Mouse (Mus musculus) hindbrain, embryonic 16.5 days (tissue): ENCODE data around the gene Cept1. TPM values are rescaled to one million over a fixed set of nuclear protein-coding genes. Genes with fewer than 3 reads are reported as not detected.

ENCODE experiments used
- ATAC-seq: fragments of 200-750 bp; cut with Nextera tagmentation; 2 replicates; pipeline ENCODE4 v1.8.0; 2017; ENCODE audit warnings: moderate TSS enrichment, moderate library complexity
- H3K27ac ChIP-seq: fragments of 300-500 bp; sonication (generic); 2 replicates; pipeline ENCODE4 v1.5.1; 2014; ENCODE audit warnings: low read depth, mild to moderate bottlenecking, control low read depth, low read length, moderate library complexity
- H3K27me3 ChIP-seq: fragments of 300-500 bp; sonication (generic); replicated peaks from 2 replicates; pipeline ENCODE4 v1.6.1; 2014; ENCODE audit warnings: low read length; ENCODE audit not compliant: control insufficient read depth, insufficient read depth
- H3K36me3 ChIP-seq: fragments of 300-500 bp; sonication (generic); 2 replicates; pipeline ENCODE4 v1.6.1; 2014; ENCODE audit warnings: mild to moderate bottlenecking, low read length, moderate library complexity, mixed read lengths; ENCODE audit not compliant: control insufficient read depth, insufficient read depth
- H3K4me1 ChIP-seq: fragments of 300-500 bp; sonication (generic); 2 replicates; pipeline ENCODE4 v1.6.1; 2014; ENCODE audit warnings: low read depth, low read length; ENCODE audit not compliant: control insufficient read depth, insufficient read depth
- H3K4me2 ChIP-seq: fragments of 300-500 bp; sonication (generic); 2 replicates; pipeline ENCODE4 v1.6.1; 2014; ENCODE audit warnings: mild to moderate bottlenecking, low read length, control low read depth, moderate library complexity
- H3K4me3 ChIP-seq: fragments of 300-500 bp; sonication (generic); 2 replicates; pipeline ENCODE4 v1.5.1; 2014; ENCODE audit warnings: mild to moderate bottlenecking, low read length, control low read depth, moderate library complexity
- H3K9ac ChIP-seq: fragments of 300-500 bp; sonication (generic); 2 replicates; pipeline ENCODE4 v1.6.1; 2014; ENCODE audit warnings: low read depth, mild to moderate bottlenecking, control low read depth, low read length, moderate library complexity
- H3K9me3 ChIP-seq: fragments of 300-500 bp; sonication (generic); 2 replicates; pipeline ENCODE4 v1.6.1; 2014; ENCODE audit warnings: mild to moderate bottlenecking, low read length, moderate library complexity; ENCODE audit not compliant: control insufficient read depth
- WGBS: fragments of 180-500 bp; shearing (Covaris S2); extraction: QIAGEN DNeasy Blood & Tissue Kit; methylation state at CpG from one replicate; pipeline ENCODE4 v1.1.7; 2014; 5-methylcytosine and 5-hydroxymethylcytosine counted together
- polyA plus RNA-seq: library from polyadenylated mRNA; unstranded; fragments of >200 nt; fragmentation: Nextera tagmentation; extraction: Ambion mirVana; gene quantifications from 2 replicates; pipeline ENCODE4 v1.2.1, GENCODE M21; 2015

The Cept1 gene
- polyA plus RNA-seq, 1 experiment from 2014 or later, result 50.8 TPM

GRCm38 (mm10) chr3:106487551-106487950, 60.1 kb downstream of the Cept1 start:
- Histone ChIP-seq H3K4me3 (no peak overlapping the region), H3K36me3 (no peaks in the 10 kb centered on the region), H3K4me2 (no peak overlapping the region), H3K9ac (no peak overlapping the region), H3K27ac (no peak overlapping the region), H3K4me1 (peaks cover 4% of the 10 kb centered on the region; the same call in 1 of the 2 replicates), H3K9me3 (no peaks in the 10 kb centered on the region), H3K27me3 (no peaks in the 10 kb centered on the region)
- 81% methylated on average over 2 of the region's 2 CpGs for WGBS
- no peak for ATAC-seq

GRCm38 (mm10) chr3:106485810-106486209, 61.8 kb downstream of the Cept1 start:
- Histone ChIP-seq H3K9me3 (no peaks in the 10 kb centered on the region), H3K27ac (no peak overlapping the region), H3K4me3 (no peak overlapping the region), H3K27me3 (peaks cover 6% of the 10 kb centered on the region; the same call in 1 of the 2 replicates), H3K9ac (no peak overlapping the region), H3K4me1 (peaks cover 10% of the 10 kb centered on the region; the same call in 1 of the 2 replicates), H3K4me2 (no peak overlapping the region), H3K36me3 (no peaks in the 10 kb centered on the region)
- no peak for ATAC-seq
- WGBS, result 79% methylated on average over 5 of the region's 5 CpGs

GRCm38 (mm10) chr3:106484861-106485260, 62.7 kb downstream of the Cept1 start:
- no peak overlapping the region for H3K4me3 ChIP-seq
- H3K9ac ChIP-seq, result no peak overlapping the region
- peaks cover 6% of the 10 kb centered on the region; the same call in 1 of the 2 replicates for H3K27me3 ChIP-seq
- H3K36me3 ChIP-seq, result no peaks in the 10 kb centered on the region
- WGBS, result 88% methylated on average over 3 of the region's 3 CpGs
- H3K9me3 ChIP-seq, result no peaks in the 10 kb centered on the region
- no peak for ATAC-seq
- H3K4me2 ChIP-seq, result no peak overlapping the region
- H3K27ac ChIP-seq, result no peak overlapping the region
- H3K4me1 ChIP-seq, result peaks cover 10% of the 10 kb centered on the region; the same call in 1 of the 2 replicates

GRCm38 (mm10) chr3:106483796-106484405, 63.7 kb downstream of the Cept1 start:
- H3K36me3 ChIP-seq, result no peaks in the 10 kb centered on the region
- 77% methylated on average over 4 of the region's 4 CpGs for WGBS
- no peak overlapping the region for H3K27ac ChIP-seq
- ATAC-seq, result no peak
- H3K4me1 ChIP-seq, result peaks cover 10% of the 10 kb centered on the region; the same call in 1 of the 2 replicates
- no peak overlapping the region for H3K4me3 ChIP-seq
- H3K9me3 ChIP-seq, result no peaks in the 10 kb centered on the region
- H3K4me2 ChIP-seq, result no peak overlapping the region
- no peak overlapping the region for H3K9ac ChIP-seq
- peaks cover 6% of the 10 kb centered on the region; the same call in 1 of the 2 replicates for H3K27me3 ChIP-seq

GRCm38 (mm10) chr3:106483297-106483696, 64.3 kb downstream of the Cept1 start:
- Histone ChIP-seq H3K36me3 (no peaks in the 10 kb centered on the region), H3K4me3 (no peak overlapping the region), H3K9ac (no peak overlapping the region), H3K4me1 (peaks cover 10% of the 10 kb centered on the region; the same call in 1 of the 2 replicates), H3K9me3 (no peaks in the 10 kb centered on the region), H3K4me2 (no peak overlapping the region; the same call in 1 of the 2 replicates), H3K27ac (no peak overlapping the region), H3K27me3 (peaks cover 6% of the 10 kb centered on the region; the same call in 1 of the 2 replicates)
- no peak for ATAC-seq
- 75% methylated on average over 7 of the region's 7 CpGs for WGBS

GRCm38 (mm10) chr3:106482281-106483081, 65.1 kb downstream of the Cept1 start, which contains the start of gene Dennd2d:
Gene Dennd2d, plus strand, starts transcription at chr3:106482405.
- peak within 1 kb of the TSS; percentile 70 for H3K9ac ChIP-seq
- H3K4me3 ChIP-seq, result peak within 1 kb of the TSS; percentile 69
- WGBS, result 2% methylated on average over 37 of the region's 44 CpGs
- no peaks in the 10 kb centered on the region for H3K36me3 ChIP-seq
- H3K9me3 ChIP-seq, result no peaks in the 10 kb centered on the region
- peaks cover 10% of the 10 kb centered on the region; the same call in 1 of the 2 replicates for H3K4me1 ChIP-seq
- H3K27me3 ChIP-seq, result peaks cover 6% of the 10 kb centered on the region; the same call in 1 of the 2 replicates
- peak within 1 kb of the TSS; percentile 98 for H3K4me2 ChIP-seq
- H3K27ac ChIP-seq, result no peak within 1 kb of the TSS
- ATAC-seq, result peak; percentile 80

- Histone ChIP-seq H3K9me3 (no peaks in the 10 kb centered on the region), H3K4me3 (no peak overlapping the region), H3K9ac (no peak overlapping the region), H3K36me3 (no peaks in the 10 kb centered on the region), H3K4me1 (no peaks in the 10 kb centered on the region), H3K27me3 (no peaks in the 10 kb centered on the region; the same call in 1 of the 2 replicates), H3K4me2 (no peak overlapping the region), H3K27ac (no peak overlapping the region)
- 82% methylated on average over 1 of the region's 1 CpGs for WGBS
- ATAC-seq, result no peak
Observed at GRCm38 (mm10) chr3:106476863-106477262, 70.7 kb downstream of the Cept1 start.

- H3K27me3 ChIP-seq, result no peaks in the 10 kb centered on the region
- H3K4me3 ChIP-seq, result no peak overlapping the region
- no peak overlapping the region for H3K9ac ChIP-seq
- ATAC-seq, result no peak
- H3K36me3 ChIP-seq, result no peaks in the 10 kb centered on the region
- 89% methylated on average over 4 of the region's 4 CpGs for WGBS
- H3K9me3 ChIP-seq, result no peaks in the 10 kb centered on the region
- no peak overlapping the region for H3K4me2 ChIP-seq
- H3K27ac ChIP-seq, result no peak overlapping the region
- no peaks in the 10 kb centered on the region for H3K4me1 ChIP-seq
Observed at GRCm38 (mm10) chr3:106474210-106474609, 73.4 kb downstream of the Cept1 start.

DNA sequence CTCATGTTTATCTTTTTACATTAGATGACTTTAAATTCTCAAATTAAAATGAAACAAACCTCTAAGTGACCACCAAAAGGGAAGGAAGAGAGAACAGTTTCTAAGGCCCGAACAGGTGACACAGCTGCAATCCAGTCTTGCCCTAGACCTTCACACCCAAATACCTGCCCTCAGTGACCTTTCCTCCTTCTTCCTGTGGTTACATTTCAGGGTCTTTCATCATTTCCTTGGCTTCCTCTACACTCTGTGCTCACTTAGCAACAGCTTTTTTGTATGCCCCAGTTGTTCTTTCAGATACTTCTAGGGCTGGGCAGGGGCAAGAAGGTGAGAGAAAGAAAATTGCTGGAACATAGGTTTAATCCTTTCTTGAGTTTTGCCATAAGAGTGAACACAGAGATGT, 82.9 kb downstream of the Cept1 start:
- WGBS, result 90% methylated on average over 1 of the region's 1 CpGs
- Histone ChIP-seq H3K4me3 (no peak overlapping the region), H3K9me3 (no peaks in the 10 kb centered on the region), H3K4me2 (no peak overlapping the region), H3K27ac (no peak overlapping the region), H3K27me3 (no peaks in the 10 kb centered on the region), H3K9ac (no peak overlapping the region), H3K4me1 (no peaks in the 10 kb centered on the region), H3K36me3 (no peaks in the 10 kb centered on the region)
- no peak for ATAC-seq
